Mouse (Mus musculus): ENCODE measurements around the gene Matn1.
A peak's percentile ranks its signal among the peaks of the same experiment; 100 is the strongest.

The Matn1 gene

DNA sequence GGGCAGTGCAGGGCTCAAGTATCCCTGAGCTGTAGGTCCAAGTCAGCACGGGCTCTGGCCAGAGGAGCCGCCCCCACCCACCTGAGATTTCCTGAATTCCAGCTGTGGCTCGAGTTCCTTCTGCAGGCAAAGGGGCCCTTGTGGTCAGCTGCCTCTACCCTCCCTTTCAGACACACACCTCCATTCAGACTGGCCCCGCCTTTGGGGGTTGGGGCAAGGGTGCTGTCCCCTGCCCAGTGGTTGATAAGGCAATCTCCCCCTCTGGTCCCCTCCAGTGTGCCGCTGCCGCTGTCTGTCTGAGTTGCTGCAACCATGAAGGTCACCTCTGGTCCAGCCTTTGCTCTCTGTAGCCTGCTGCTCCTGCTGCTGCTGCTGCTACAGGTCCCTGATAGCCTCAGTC lies at the start of gene Matn1:
TSS of gene Matn1 (plus strand) at position 274 of the 400 bp plus-strand sequence.
- no peak for DNase-seq (ENCODE audit: low read depth, low spot score)

DNA sequence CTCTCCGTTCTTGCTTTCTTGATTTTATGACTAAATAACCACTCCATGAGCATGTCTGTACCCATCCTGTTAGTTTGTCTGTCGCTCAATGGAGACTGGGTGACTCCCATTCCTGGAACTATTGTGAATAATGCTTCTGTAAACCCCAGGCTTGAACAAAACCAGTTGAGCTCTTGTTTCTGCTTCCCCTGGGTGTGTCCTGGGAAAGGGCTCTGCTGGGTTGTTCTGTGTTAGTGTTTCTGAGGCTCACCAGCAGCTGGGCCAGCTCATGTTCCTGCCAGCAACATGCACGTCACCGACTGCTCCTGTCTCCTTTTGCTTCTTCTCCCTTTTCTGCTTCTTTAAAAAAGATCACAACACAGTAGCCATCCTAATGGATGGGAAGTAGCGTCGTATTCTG lies 48.5 kb upstream of the Matn1 start:
- DNase-seq (ENCODE audit: low read depth, low spot score) = no peak

DNA sequence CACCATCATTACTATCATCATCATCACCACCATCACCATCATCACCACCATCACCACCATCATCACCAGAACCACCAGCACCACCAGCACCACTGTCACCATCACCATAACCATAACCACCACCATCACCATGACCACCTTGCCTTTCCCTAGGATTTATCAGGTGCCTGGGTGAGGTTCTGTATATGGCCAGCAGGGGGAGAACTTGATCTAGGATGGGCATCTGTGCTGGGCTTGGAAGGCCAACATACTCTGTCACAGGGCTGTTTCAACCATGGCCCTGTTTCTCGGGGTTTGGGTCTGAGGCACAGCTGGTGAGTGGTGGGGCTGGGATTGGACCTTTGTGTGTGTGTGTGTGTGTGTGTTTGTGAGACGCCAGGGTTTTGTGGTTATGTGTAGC lies 47.8 kb upstream of the Matn1 start:
- DNase-seq (ENCODE audit: low read depth, low spot score) = peak; percentile 76

DNA sequence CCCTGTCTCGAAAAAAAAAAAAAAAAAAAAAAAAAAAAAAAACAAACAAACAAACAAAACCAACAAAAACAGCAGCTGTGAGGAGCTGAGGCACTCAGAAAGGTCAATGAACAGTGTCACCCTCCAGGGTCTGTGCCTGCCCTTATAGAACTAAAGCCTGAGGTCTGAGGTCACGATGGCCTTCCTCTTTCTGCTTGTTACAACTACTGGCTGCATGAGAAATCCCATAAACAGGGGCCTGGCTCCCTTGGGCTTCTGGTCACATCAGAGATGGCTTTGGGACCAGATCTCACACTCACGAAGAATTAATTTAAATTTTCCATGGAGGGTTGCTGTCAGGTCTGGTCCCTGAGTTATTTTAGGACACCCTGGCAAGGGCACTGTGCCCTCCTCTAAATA lies 44.8 kb upstream of the Matn1 start:
- DNase-seq (ENCODE audit: low read depth, low spot score) = no peak

DNA sequence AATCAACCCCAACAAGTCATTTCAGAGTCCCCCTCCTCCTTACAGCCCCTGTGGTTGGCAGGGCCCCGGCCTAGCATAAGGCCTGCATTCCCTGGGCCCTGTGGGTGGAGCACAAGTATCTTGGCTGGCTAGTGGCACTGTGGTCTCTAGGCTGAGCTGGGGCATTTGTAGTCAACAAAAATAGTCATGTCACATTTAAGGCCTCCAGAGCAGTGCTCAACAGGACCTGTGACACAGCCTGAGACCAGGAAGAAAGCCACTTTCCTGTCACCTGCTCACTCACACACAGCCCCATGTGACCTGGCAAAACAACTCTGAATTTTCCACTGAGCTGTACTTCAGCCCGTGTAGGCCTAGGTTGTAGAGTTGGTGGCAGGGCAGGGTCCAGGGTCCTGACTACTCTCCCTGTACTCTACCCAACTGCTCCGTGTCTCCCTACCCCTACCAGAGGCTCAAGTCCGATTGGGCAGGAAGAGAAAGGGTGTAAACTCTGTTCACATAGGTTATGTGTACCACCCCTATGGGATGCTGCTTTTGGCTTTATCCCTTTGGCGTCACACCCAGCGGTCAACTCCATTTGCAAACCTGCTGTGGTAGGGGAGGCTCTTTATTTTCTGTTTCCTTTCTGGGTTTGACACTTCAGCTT lies 44.3 kb upstream of the Matn1 start:
- no peak for DNase-seq (ENCODE audit: low read depth, low spot score)

DNA sequence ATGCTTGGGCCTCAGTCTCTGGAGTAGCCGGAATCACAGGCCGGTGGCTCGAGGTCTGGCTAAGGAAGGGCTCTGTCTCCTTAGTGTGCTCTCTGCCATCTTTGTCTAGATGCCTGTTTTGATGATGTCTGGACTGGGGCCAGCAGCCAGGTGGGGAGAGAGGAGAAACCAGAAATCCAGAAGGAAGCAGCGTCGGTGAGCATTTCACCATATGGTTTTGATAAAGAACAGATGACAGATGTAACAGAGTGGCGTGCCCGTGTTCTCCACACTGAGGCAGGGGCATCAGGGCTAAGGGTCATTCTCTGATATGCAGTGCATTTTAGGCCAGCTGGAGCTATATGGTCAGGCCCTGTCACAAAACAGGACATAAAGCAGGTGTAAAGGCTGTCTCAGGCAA lies 43.4 kb upstream of the Matn1 start:
- DNase-seq (ENCODE audit: low read depth, low spot score) = no peak

DNA sequence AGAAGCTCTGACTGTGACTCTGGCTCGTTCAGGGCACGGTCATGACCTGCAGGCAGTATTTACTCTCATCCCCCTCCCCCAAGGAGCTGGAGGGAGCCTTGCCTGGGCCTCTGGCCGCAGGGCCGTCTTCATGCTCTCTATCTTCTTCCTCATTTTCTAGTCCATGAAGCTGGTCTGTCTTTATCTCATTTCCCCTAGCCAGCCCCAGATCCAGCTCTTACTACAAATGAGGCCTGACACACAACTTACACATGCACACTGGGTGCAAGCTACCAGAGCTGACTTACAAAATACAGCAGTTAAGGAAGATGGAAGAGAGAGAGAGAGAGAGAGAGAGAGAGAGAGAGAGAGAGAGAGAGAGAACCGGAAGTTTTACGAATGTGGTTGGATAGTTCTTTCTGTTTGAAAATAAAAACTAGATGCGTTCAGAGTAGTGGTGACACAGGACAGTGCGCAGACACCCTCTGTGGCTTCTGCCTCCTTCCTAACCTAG lies 41.9 kb upstream of the Matn1 start:
- DNase-seq (ENCODE audit: low read depth, low spot score) = no peak

DNA sequence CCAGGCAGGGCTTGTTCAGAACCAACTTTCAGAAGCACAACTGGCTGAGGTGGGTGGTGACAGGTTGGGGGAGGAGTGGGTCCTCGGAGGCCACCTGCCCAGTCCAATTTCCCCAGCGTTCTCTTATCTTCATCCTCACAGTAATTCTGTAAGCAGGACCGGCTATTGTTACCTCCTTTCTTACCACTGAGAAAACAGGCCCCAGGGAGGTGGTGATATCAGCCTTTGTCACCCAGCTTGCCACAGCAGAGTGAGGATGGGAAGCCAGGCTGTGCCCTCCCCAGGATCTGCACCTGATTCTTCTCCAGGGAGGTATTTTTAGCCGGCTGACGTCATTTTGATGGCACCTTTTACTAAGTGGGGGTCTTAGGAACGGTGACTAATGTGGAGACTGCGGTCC lies 39.2 kb upstream of the Matn1 start:
- DNase-seq (ENCODE audit: low read depth, low spot score) = no peak

DNA sequence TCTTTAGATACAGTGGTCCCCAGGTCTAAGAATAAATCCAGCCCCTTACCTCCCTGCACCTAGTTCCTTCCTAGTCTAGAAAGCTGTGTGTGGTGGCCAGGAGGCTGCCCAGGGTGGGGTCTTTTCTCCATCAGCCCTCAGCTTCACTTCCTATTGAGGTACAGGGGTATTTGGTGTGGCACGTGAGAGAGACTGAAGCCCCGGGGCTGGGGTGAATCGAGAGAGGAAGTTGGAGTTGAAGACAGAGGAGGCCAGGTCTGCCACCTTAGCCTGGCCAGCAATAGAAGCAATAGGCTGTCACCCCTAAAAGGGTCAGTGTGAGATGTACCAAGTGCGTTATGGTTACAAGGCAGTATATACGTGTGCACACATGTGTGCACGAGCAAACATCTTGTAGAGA lies 38.3 kb upstream of the Matn1 start:
- no peak for DNase-seq (ENCODE audit: low read depth, low spot score)

DNA sequence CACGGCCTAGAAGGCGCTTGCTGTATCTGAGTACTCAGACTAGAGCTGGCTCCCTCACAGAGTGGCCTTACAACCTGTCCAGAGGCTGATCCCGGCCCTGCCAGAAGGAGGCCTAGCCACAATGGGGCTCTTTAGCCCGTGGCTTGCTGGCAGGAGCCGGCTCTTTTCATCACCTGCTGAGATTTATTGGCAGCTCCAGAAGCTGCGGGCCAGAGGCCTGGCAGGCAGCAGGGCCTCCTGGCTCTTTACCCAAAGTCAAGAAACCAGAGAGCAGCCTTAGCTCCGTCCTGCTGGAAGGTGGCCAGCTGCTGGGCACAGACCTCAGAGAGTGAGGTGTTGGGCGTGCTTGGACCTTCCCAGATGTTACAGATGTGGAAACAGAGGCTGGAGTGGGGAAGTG lies 37.9 kb upstream of the Matn1 start:
- no peak for DNase-seq (ENCODE audit: low read depth, low spot score)

DNA sequence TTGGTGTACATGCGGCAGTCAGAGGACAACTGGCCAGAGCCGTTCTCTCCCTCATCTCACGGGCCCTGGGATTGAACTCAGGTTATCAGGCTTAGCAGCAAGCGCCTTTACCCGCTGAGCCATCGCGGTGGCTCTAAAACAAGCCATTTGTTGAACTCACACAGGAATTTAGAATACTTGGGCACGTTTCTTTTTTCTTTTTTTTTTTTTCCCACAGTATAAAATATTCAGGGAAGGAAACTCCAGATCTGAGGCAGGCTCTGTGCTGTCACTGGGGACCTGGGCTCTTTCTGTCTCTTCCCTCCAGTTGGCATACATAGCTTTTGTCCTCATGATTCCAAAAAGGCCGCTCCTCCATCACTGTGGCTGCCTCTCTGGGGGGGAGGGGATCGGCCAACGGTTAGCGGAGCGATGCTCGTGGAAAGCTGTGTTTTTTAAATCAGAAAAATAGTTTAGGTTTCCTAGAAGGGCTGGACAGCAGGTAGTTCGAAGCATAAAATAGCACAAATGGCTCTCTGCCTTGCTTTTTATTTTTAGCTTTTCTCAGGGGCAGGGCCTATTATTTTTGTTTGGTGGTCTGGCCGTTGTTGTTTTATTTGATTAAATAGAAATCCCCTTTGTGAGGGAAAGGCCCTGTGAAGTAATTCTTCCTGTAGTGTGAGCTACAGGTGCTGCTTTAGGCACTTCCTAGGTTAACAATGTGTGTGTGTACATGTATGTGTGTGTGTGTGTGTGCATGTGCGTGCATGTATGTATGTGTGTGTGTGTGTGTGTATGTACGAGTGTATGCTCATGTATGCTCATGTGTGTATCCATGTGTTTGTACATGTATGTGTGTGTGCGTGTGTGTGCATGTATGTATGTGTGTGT lies 36.8 kb upstream of the Matn1 start:
- no peak for DNase-seq (ENCODE audit: low read depth, low spot score)

DNA sequence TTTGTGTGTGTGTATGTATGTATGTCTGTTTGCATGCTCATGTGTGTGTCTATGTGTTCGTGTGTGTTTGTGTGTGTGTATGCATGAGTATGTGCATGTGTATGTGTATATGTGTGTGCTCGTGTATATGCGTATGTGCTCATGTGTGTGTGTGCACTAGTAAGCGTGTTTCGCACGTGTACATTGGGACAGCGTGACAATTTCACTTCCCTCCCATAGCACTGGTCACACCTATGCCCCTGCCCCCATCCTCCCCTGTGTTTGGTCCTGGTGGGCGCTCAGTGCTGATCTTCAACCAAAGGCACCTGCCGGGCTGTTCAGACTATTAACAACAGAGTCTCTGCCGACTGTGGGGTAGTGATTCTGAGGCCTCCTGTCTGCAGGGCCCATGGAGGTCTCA lies 36.1 kb upstream of the Matn1 start:
- no peak for DNase-seq (ENCODE audit: low read depth, low spot score)

DNA sequence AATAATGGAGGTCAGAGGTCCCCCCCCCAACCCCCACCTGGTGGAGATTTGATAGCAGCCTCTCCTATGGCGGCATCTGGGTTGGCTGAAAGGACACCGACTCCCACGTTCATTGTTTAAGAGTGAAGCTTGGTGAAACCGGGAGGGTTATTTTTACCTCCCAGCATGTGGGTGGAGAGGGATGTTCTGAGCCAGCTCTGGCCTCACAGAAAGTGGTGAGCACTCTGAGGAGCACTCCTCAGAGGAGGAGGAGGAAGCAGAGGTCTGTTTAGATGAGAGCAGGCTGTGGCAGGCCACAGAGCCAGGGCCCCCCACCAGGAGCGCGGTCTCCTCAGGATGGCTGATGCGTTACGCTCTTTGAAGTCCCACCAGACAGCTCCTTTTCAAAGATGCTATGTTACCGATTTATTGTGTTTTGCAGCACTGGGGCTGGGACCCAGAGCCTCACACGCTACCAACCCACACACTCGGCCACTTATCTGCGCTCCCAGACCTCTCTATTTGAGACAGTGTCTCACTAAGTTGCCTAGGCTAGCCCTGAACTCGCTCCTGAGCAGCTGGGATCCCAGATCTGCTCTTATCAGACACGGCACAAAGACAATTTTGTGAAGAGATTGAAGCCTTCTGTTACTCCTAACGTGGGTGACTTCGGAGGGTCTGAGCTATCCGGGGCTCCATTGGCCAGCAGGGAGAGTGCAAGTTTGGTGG lies 34.9 kb upstream of the Matn1 start:
- no peak for DNase-seq (ENCODE audit: low read depth, low spot score)

DNA sequence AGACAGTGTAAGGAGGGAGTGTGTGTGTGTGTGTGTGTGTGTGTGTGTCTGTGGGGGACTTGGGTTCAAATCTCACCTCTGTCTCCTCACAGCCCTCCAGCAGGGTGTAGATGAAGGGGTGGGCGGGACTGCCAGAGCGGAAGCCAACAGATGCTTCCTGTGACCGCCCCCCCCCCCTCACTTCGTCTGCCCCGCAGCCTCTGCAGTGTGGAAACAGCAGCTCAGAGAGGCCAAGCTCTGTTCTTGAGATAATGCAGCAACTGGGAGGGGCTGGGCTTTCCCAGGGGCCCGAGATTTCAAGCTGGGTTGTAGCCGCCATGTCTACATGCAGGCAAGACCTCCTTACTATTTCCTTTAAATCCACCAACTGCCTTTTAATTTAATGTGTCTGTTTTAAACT lies 33.5 kb upstream of the Matn1 start:
- DNase-seq (ENCODE audit: low read depth, low spot score) = peak; percentile 78

DNA sequence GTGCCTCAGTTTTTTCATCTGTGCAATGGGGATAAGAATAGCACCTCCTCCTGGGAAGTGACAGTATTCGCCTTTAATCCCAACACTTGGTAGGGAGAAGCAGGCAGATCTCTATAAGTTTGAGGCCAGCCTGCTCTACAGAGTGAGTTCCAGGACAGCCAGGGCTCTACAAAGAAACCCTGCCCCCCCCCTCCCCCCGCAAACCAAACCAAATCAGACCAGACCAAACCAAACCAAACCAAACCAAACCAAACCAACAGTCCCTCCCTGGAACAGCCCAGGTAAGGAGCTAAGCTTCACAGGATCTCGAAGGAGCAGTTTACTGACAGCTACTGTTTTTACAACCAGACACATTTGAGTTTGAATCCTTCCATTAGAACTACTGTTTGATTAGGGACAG lies 31.6 kb upstream of the Matn1 start:
- no peak for DNase-seq (ENCODE audit: low read depth, low spot score)

DNA sequence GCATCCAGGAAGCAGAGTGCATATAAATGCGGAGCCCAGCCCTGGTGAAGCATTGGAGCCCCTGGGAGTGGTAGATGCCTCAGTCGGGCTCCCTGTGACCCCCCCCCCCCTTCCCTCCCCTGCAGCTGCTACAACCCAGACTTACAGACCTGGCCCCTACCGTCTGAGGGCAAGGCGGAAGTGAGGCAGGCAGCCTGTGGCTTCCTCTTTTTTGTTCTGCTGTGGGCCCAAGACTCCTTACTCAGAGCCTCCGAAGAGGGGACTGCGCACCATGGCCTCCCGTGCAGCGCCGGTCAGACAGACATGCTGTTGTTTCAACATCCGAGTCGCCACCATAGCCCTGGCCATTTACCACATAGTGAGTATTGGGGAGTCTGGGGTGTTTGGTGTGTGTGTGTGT lies 31.1 kb upstream of the Matn1 start, which contains the start of gene Laptm5:
TSS of gene Laptm5 (plus strand) at position 49 of the 400 bp plus-strand sequence.
- no peak for DNase-seq (ENCODE audit: low read depth, low spot score)

DNA sequence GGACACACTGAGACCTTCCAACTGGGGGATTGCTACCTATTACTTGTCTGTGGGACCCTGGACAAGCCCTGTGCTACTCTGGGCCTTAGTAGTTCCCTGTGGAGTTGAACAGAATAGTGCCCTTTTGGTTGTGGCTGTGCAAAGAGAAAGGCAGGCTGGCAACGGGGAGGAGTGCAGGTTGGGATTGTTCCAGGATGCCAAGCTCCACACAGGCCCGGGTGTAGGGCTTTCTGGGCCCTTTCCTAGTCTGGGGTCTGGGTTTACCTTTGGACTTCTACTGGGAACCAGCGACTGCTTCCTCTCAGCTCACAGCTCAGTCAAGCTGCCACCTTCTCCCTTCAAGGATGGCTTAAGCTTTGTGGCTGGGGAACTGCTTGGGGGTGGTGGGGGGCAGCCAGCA lies 30.7 kb upstream of the Matn1 start:
- no peak for DNase-seq (ENCODE audit: low read depth, low spot score)

DNA sequence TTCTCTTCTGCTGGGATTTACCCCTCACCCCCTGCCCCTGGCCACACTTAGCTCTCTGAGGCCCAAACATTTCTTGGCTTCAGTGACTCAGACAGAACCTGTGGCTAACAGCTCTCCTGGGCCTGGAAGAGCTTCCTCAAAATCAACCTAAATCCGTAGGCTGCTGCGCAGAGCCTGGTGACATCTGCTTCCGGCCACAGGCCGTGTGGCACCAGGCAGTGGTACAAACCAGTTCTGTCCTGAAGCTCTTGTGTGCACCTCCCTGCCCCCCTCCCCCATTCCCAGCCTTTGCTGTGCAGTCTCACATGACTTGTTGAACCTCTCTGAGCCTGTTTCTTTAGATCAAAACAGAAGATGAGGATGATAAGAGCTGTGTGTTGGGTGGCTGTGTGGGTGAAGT lies 30.2 kb upstream of the Matn1 start:
- peak; percentile 62 for DNase-seq (ENCODE audit: low read depth, low spot score)

DNA sequence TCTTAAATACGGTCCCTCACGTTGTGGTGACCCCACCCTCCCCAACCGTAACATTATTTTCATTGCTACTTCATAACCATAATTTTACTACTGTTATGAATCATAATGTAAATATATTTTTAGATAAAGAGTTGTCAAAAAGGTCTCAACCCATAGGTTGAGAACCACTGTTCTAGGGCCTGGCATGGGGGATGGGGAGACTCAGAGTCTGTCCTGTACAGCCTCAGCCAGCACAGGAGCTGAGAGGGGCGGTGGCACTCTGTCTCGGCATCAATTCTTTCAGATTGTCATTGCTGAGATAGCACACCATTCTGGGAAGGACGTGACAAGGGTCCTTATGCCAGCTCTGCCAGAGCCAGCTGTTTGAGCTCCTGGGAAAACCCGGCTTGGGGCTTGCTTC lies 29.7 kb upstream of the Matn1 start:
- DNase-seq (ENCODE audit: low read depth, low spot score) = no peak

DNA sequence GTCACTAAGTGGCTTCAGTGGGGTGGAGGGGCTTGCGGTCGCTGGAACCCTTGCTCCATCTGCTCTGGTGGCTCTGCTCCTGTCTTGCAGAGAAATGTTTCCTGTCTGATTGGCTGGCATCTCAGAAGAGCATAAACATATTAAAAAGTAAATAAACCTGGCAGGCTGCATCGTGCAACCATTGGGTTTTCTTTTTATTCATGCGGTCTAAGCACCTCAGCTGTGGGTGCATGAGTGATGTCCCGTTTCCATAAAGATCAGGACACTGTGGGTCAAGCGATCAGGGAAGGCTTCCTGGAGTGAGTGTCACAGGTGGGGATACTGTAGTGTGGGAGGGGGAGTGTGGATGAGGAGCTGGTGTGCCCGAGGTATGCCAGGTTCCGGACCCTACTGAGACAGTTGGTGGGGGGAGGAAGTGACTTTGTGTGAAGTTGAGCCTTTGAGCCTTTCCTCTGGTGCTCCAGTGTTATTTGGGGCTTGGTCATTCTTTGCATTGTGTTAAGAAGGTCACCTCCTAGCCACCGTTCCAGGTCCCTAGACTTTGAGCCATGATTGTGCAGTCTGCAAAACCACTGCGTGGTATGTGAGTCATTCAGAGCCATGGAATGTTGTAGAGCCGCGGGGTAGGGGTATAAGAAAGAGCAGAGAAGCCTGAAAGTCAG lies 29.0 kb upstream of the Matn1 start:
- peak; percentile 73 for DNase-seq (ENCODE audit: low read depth, low spot score)

DNA sequence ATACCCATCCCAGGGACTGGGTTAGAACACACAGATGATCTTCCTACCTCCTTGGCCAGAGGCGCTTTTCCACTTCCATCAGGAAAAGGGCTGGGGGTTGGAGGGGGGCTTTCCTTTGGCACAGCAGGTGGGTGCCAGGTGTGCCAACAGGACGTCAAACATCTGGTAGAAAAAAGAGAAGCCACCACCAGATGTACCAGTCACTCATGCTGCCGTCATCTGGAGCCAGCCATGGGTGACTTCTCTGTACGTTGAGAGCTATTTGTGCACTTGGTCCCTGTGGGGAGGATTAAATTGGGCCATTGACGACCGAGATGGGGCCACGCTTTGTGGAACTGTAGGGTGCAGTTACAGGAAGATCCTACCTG lies 28.5 kb upstream of the Matn1 start:
- no peak for DNase-seq (ENCODE audit: low read depth, low spot score)

DNA sequence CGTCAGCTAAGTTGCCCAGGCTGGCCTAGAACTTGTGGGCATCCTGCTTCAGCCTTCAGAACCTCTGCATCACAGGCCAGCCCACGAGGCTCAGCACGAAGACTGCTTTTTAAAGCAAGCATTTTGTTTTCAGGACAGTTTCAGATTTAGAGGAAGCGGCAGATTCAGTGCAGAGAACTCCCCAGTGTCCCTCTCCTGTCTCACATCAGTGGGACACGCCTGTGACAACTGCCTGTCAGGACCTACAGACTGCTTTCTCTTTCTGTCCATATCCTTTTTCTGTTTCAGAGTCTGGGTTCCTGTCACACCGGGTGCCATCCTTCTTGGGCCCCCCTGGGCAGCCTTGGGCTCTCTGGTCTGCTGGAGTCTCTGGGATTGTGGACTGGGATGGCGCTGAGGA lies 27.5 kb upstream of the Matn1 start:
- DNase-seq (ENCODE audit: low read depth, low spot score) = no peak

All from R1 (cell line).